Mouse (Mus musculus) ES-CJ7 (cell line): ENCODE measurements at regions not wholly inside any gene's neighbourhood (a gene's known extent, or its start where the extent isn't known, plus 50 kb on each side); places are given as distances from the start of the nearest gene placed in this dataset.
"Not testable (repeated sequence)": the region's sequence is repeated elsewhere in the genome, so short reads cannot be mapped to it uniquely, and the experiment has no call there.

Source experiments
- DNase-seq: peaks from one replicate; pipeline ENCODE4 v3.0.0; 2011; ENCODE audit warnings: low read depth, low spot score

DNA sequence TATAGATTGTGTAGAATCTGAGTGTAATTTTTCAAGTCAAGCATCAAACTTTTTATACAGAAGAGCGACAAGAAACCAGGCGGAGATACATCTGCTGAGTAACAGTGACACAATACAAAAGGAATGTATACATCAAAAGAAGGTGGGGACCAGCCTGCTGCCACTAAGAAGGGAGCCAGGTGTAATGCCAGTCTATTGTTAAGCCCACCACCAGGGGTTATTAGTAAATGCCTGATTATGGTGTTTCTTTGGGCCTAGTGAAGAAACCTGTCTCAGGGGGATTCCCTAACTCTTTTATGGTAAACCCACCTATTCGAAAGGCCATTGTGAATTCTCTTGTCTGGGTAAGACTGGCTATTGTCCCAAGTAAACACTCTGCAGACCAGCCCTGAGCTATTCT lies 126.3 kb upstream of the Thpo start:
- DNase-seq: peak; percentile 81

DNA sequence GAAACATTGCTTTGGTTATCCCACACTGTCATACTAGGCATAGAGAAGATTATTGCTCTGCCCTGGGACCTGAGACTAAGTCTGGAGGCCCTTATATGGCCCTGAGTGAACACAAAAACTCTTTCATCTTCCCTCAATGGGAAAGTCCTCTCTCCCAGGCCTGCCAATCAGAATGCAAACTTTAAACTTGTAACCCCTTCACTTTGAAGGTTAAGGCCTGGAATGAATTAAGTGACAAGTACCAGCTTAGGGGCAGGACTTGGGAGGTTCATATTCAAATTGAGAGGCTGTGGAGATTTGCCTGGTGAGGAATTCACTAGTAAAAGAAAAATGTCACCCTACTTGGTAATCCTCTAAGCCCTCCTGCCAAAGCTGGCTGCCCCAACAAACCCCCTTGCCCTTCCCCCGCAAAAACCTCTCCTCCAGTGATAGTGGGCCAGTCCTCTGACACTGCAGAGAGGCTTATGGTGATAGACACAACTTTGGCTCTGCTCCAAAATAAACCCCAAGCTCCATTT lies 120.4 kb upstream of the Thpo start:
- DNase-seq: peak; percentile 21

GRCm38 (mm10) chr16:20838151-20838550 lies 103.8 kb upstream of the Thpo start:
- DNase-seq: peak; percentile 46

- DNase-seq: peak; percentile 54
Measured at GRCm38 (mm10) chr16:20836866-20837265, 102.6 kb upstream of the Thpo start.

DNA sequence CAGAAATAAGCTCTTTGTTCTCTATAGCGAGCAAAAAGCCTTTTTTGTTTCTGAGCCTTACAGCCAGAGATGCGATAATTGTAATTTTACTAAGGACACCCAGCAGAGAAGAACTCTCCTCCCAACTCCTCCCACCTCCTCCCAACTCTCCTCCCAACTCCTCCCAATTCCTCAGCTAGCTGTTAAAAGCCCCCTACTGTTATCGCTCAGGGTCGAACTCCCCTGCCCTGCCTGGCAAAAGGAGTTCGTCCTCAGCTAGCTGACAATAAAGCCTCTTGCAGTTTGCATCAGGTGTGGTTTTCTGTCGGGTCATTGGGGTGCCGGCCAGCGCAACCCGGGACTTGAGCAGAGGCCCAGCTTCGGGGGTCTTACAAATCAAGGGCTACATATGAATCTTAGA lies 99.5 kb upstream of the Thpo start:
- DNase-seq: peak; percentile 53

DNA sequence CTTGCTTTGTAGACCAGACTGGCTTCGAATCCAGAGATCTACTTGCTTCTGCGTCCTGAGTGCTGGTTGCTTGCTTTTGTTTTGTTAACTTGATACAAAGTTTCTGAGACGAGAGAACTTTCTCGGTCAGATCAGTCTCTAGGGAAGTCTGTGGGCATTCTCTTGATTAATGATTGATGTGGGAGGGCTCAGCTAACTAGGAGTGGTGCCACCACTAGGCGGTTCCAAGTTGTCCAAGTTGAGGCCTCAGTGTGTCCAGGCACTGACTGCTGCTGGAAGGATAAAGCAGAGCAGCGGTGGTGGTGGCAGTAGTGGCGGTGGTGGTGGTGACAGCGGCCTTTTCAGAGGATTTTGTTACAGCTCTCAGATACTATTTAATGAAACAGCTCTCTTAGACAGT lies 99.0 kb upstream of the Thpo start:
- DNase-seq: peak; percentile 54

DNA sequence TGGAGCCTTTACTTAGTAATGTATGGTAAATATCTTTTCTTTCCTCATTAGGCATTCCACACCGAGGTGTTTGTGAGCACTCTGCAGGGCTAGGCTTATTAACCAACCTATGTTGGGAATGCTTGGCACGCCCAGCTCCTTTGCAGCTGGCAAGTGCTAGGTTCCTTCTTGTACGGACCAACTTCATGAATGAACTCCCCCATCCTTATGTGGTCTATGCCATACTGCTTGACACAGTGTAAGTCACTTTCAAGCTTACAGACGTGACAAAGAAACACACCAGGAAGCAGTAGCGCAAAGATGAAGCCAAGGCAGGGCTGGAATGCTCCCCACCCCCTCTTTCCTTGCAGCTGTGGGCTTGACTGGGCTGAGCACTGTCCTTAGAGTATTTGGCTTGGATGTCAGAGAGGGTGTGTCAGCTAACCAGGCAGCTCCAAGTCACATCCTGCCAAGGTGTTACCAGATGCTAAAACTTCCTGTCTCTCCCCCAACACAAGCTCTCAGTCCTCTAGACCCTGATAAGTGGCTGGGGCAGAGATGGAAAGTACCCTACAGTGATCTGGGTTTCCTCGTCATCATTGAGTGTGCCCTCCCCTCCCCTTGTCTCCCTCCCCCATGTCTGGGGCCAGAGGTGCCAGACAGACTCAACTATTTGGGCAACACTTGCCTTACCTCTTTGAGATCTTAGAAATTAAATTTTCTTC lies 95.6 kb upstream of the Thpo start:
- DNase-seq: peak; percentile 79

DNA sequence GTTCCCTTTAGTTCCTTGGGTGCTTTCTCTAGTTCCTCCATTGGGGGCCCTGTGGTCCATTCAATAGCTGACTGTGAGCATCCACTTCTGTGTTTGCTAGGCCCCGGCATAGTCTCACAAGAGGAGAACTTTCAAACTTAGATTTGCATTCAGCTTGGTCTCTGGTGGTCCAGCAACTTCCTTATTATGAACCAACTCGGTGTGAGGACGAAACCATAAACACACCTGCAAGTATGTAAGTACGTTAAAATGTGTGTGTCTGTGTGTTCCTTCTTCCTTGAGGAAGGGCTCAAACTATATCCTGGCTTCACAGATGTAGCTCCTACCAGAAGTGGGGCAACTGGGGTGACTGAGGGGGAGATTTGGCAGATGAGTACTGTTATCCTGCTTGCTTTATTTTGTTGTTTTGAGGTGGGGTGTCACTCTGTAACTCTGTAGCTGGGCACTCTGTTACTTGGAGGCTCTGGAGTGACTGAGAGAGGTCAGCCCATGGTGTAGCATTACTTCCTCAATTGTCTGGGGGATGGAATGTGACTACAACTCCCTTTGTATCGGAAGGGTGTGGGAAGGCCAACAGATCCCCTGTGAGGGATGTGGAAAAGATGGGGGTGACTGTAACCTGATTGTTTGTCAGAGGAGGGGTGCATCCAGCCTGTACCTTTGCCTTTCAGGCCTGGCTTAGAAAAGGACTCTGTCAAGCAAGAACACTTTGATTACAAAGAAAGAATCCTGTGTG lies 94.9 kb upstream of the Thpo start:
- peak; percentile 62 for DNase-seq

GRCm38 (mm10) chr16:20824226-20824625 lies 89.9 kb upstream of the Thpo start:
- DNase-seq: no peak

DNA sequence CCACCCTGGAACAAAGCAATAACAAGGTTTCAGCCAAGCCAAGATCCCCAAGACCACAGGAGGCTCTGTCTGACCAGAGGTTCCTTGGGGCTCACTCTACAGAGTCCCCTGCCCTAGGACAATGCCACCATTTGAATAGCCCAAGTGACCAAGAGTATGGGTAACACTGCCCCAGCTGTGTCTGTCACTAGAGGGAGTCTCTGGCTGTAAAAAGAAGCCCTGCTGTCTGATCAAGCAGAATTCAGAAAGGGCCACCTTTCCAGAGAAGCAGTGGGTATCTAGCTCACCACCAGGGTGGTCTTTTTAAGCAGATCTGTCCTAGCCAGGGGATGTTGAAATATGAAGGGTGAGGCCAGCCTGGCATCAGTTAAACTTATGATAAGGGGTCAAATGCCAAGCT lies 86.6 kb upstream of the Thpo start:
- no peak for DNase-seq

GRCm38 (mm10) chr16:20819568-20819967 lies 85.3 kb upstream of the Thpo start:
- peak; percentile 47 for DNase-seq

- peak; percentile 52 for DNase-seq
Measured at GRCm38 (mm10) chr16:20818711-20819189, 84.4 kb upstream of the Thpo start.

DNA sequence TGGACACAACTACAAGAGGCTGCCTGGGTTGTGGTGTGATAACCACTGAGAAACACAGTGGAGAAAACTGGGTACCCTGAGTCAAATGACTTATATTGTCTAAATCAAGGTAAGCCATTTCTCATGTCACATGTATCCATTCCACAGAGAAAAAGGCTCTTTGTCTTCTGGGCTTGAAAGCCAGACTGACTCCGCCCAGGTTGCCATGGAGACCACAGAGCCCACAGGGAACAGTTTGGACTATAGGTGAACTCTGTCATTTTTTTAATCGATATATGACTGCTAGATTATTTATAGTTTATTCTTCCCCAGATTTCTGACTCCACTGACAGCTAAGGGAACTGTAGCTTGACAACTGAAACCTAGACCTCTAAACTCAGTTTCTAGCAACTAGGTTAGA lies 80.7 kb upstream of the Thpo start:
- peak; percentile 61 for DNase-seq

DNA sequence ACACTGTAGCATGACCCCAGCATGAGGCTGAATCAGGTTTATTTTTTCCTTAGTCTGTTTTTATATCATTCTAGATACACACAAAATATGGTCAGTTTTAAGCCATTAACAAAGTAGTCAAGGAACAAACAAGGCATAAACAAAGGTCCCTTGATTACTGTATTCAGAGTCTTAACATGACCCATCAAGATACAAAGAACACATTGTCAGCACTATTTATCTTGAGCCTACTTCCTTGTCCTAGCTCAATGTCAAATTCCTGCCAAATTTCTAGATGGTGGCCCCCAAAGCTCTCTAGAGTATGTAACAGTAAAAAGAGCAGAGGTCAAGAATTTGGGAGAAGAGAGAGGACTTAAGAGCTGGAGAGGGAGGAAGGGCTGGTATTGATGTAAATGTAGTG lies 79.9 kb upstream of the Thpo start:
- DNase-seq: peak; percentile 73

GRCm38 (mm10) chr16:20812025-20812424 lies 77.7 kb upstream of the Thpo start:
- DNase-seq: not testable (repeated sequence)

DNA sequence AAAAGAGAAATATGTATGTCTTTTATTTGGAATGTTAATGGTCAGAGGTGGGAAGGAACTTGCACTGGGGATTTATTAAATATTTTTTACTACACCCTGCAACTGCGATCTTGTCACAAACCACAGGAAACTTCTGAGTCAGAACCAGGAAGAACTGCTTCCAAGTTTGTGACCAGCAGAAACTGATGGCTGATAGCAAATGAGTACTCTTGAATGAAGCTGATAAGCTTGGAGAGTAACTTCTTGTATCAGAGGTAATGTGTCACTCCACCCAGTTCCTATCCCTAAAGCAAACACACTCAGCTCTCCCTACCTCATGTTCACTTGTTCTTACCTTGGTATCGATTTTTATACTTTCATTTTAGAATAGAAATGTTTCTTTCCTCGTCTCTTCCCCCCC lies 76.0 kb upstream of the Thpo start:
- DNase-seq: no peak

- peak; percentile 55 for DNase-seq
Measured at GRCm38 (mm10) chr16:20808263-20808662, 74.0 kb upstream of the Thpo start.

GRCm38 (mm10) chr16:20806739-20807138 lies 72.4 kb upstream of the Thpo start:
- no peak for DNase-seq

DNA sequence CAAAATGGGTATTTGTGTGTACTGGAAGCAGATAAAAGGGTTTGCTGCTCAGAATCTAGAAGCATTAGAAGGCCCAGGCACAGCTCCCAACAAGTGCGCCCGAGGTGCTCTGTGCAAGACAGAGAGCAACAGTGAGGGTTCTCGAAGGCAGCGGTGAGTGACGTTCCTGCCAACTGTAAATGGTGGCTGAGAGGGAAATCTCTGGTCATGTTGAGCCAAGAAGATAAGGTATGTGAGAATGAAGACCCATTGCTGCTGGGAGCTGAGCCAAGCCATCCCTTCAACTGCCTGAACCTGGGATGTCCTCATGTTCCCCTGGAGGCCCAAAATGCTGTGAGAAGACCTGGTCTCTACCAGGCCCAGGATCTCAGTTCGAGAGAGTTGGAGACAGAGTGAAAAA lies 71.5 kb upstream of the Thpo start:
- no peak for DNase-seq

- peak; percentile 82 for DNase-seq
Measured at GRCm38 (mm10) chr16:20805086-20805485, 70.8 kb upstream of the Thpo start.

DNA sequence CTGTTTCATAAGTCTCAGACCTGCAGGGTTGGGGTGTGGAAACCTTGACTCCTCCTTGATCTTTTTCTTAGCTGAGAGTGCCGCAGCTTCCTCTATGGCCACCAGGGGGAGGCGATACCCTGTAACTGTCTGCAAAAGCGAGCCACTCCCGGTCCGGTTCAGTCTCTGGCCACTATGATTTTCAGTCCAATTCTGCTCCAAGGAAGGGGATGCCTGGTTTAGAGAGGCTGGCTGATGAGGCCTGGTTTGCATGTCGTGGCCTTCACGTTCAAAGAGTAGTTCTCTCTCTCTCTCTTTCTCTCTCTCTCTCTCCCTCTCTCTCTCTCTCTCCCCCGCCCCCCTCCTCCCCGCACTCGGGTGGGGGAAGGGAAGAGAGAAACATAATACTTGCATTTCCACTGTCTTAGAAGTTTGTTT lies 70.3 kb upstream of the Thpo start:
- peak; percentile 91 for DNase-seq

DNA sequence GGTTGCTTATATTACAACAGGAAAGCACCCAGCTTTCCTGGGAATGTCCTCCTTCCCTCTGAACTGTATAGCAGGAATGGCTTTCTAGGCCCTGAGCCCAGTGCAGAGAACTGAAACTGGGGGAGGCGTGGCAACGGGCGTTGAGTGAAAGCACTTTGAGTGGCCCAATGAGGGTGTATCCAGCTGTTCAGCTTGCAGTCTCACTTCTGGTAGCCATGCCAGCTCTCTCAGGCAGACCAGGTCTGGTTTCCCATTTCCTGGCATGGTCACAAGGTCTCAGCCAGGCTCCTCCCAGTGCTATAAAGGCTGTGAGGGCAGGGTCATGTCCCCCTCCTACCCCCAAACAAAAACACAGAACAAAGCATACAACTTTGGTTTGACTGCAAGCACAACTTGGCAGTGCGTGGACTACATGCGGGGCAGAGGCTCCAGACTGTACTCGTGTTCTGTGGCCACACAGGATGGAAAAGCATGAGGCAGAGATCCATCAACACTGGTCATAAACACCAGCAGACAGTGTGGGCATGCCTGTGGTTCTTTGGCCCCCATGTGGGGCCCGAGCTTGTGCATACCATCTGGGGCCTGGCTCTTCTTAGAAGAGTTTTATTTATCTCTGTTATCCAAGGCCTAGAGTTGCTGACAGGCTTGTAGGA lies 69.1 kb upstream of the Thpo start:
- no peak for DNase-seq
